Mouse (Mus musculus) embryonic fibroblast, embryonic 13.5 days (primary cell): ENCODE results near the gene Dpyd.

ENCODE experiments used
- CTCF ChIP-seq: IDR thresholded peaks from 2 replicates; pipeline ENCODE4 v1.5.1; 2011; ENCODE audit warnings: mild to moderate bottlenecking, control low read depth, low read length, moderate library complexity, borderline replicate concordance; ENCODE audit not compliant: insufficient read depth
- POLR2A ChIP-seq: IDR thresholded peaks from 2 replicates; pipeline ENCODE4 v1.6.1; 2011; ENCODE audit warnings: low read depth, mild to moderate bottlenecking, control low read depth, low read length, moderate library complexity

- TF ChIP-seq CTCF = no peak
- no peak for TF ChIP-seq POLR2A
These were observed 480.7 kb downstream of the Dpyd start for GRCm38 (mm10) chr3:119042611-119043010.
